Mouse (Mus musculus) liver, embryonic 15.5 days (tissue): ENCODE results near the gene Setdb2. TPM values are rescaled to one million over a fixed set of nuclear protein-coding genes. Genes with fewer than 3 reads are reported as not detected.
A peak's percentile ranks its signal among the peaks of the same experiment; 100 is the strongest.

Experiments used
- ATAC-seq: fragments of 200-750 bp; cut with Nextera tagmentation; 2 replicates; pipeline ENCODE4 v1.8.0; 2017; ENCODE audit warnings: moderate number of reproducible peaks, mild to moderate bottlenecking, moderate library complexity; ENCODE audit not compliant: insufficient read depth
- H3K27ac ChIP-seq: fragments of 300-500 bp; sonication (generic); replicated peaks from 2 replicates; pipeline ENCODE4 v1.5.1; 2015; ENCODE audit warnings: mild to moderate bottlenecking, inconsistent platforms
- H3K27me3 ChIP-seq: fragments of 300-500 bp; sonication (generic); 2 replicates; pipeline ENCODE4 v1.6.1; 2015; ENCODE audit warnings: mild to moderate bottlenecking, inconsistent platforms
- H3K36me3 ChIP-seq: fragments of 300-500 bp; sonication (generic); replicated peaks from 2 replicates; pipeline ENCODE4 v1.6.1; 2015; ENCODE audit warnings: moderate library complexity, mild to moderate bottlenecking, inconsistent platforms
- H3K4me1 ChIP-seq: fragments of 300-500 bp; sonication (generic); replicated peaks from 2 replicates; pipeline ENCODE4 v1.6.1; 2015; ENCODE audit warnings: inconsistent platforms
- H3K4me2 ChIP-seq: fragments of 300-500 bp; sonication (generic); 2 replicates; pipeline ENCODE4 v1.6.1; 2015; ENCODE audit warnings: moderate library complexity, mild to moderate bottlenecking, inconsistent platforms
- H3K4me3 ChIP-seq: fragments of 300-500 bp; sonication (generic); replicated peaks from 2 replicates; pipeline ENCODE4 v1.5.1; 2015; ENCODE audit warnings: mild to moderate bottlenecking, inconsistent platforms
- H3K9ac ChIP-seq: fragments of 300-500 bp; sonication (generic); 2 replicates; pipeline ENCODE4 v1.6.1; 2015; ENCODE audit warnings: moderate library complexity, mild to moderate bottlenecking, inconsistent platforms
- H3K9me3 ChIP-seq: fragments of 300-500 bp; sonication (generic); replicated peaks from 2 replicates; pipeline ENCODE4 v1.6.1; 2016; ENCODE audit warnings: inconsistent platforms
- WGBS: fragments of 180-500 bp; shearing (Covaris S2); methylation state at CpG from one replicate; pipeline ENCODE4 v1.1.7; 2015; ENCODE audit warnings: mixed read lengths; ENCODE audit not compliant: insufficient replicate concordance; 5-methylcytosine and 5-hydroxymethylcytosine counted together
- polyA plus RNA-seq: library from polyadenylated mRNA; unstranded; fragments of >200 nt; fragmentation: Nextera tagmentation; extraction: Ambion mirVana; gene quantifications from 2 replicates; pipeline ENCODE4 v1.2.1, GENCODE M21; 2015

Gene Setdb2
- 7.1 and 8.1 TPM in 2 replicates for polyA plus RNA-seq

DNA sequence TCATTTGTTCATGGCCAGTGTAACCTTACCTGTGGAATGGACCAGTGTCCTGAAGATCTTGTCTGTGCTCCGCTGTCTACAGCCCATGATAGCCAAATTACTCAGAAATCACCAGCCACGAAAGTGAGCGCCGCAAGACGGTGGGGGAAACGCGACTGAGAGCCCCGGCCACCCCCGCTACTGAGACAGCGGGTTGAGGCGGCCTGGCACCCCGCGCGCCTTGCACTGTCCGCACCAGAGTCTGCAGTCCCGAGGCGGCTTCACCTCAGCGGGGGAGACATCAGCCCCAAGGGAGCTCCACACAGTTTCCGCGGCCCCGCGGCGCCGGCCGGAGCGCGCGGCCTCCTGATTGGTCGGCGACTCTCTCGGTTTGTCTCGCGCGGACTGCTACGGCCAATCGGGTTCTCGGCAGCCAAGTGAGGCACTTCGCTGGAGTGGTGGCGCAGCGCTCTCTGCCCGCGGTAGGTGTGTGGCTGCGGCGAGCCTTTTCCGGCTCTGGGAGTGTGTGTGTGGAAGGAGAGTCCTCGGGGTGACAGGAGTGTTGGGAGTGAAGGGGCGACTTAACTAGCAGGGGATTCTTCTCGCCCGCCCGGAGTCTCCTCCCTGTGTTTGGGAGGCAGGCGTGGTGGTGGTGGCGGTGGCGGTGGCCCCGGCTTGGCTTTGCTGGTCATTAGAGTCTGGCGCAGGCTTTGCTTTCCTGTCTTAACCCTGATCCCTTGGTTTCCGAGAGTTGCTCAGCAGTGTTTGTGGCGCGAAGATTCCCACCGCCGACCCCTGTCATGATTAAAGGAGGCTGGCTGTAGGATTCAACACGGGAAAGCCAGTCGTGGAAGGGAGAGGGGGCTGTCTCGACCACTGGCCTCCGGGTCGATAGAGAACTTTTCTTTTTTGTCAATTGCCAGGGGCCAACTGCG, at the start of gene Setdb2, which contains the start of gene Cab39l:
Gene Setdb2, minus strand, starts transcription at position 327 of the 914 bp plus-strand sequence.
Gene Cab39l, plus strand, starts transcription at position 415 of the 914 bp plus-strand sequence.
- H3K36me3 ChIP-seq, result no peaks in the 10 kb centered on the region
- peak within 1 kb of the TSS; percentile 82 for H3K9ac ChIP-seq
- peak within 1 kb of the TSS; percentile 83 for H3K4me2 ChIP-seq
- H3K4me1 ChIP-seq, result peaks cover 19% of the 10 kb centered on the region
- peak; percentile 99 for ATAC-seq
- WGBS, result under 1% methylated on average over 64 of the region's 66 CpGs
- no peaks in the 10 kb centered on the region for H3K27me3 ChIP-seq
- no peaks in the 10 kb centered on the region for H3K9me3 ChIP-seq
- peak within 1 kb of the TSS; percentile 72 for H3K4me3 ChIP-seq
- H3K27ac ChIP-seq, result peak within 1 kb of the TSS; percentile 95

DNA sequence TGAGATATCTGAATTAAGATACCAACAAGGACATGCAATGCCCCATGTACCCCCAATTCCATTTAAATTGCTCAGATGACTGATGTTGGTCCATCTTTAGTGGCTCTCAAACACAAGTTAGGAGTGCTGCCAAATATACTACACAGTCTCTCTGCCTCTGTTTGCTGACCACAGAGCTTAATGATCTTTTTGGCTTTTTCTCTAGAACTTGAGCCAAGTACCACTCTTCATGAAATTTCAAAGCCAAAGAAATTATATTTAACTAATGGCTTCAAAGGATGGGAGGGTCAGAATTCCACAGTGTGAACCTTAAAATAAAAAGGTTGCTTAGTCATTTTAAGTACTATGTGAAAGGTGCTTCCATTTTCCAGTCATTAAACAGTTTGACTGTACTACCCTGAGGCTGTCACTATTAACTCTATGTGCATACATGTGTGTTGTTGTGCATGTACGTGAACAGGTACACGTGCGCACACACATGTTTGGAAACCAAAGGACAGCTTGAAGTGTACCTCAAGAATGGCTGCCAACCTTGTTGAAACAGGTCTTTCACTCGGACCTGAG, 44.6 kb upstream of the Setdb2 start:
- no peaks in the 10 kb centered on the region for H3K36me3 ChIP-seq
- H3K9me3 ChIP-seq, result no peaks in the 10 kb centered on the region
- no peak overlapping the region for H3K4me2 ChIP-seq
- no peak overlapping the region for H3K4me3 ChIP-seq
- H3K27me3 ChIP-seq, result no peaks in the 10 kb centered on the region
- no peaks in the 10 kb centered on the region for H3K4me1 ChIP-seq
- WGBS, result 70% methylated on average over 4 of the region's 4 CpGs
- no peak overlapping the region for H3K27ac ChIP-seq
- ATAC-seq, result no peak
- no peak overlapping the region for H3K9ac ChIP-seq

DNA sequence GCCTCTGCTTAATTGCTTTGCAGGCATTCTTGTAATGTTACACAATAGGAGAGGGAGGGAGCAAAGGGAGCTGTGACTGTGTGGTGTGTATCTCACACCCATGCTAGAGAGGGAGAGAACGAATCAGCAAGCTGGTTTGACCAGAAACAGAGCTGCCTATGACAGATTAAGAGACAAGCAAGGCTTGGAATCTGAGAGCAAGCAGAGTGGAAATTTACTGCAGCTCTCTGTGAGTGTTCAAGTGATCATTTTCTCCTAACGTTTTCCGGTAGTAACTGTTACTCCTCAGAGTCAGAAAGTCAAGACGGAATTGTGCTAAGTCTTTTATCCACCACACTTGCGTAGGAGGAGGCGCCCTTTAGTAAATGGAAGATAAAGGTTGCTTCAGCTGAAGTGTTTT, 38.0 kb upstream of the Setdb2 start:
- ATAC-seq, result no peak
- H3K4me3 ChIP-seq, result no peak overlapping the region
- H3K9ac ChIP-seq, result no peak overlapping the region
- no peaks in the 10 kb centered on the region for H3K9me3 ChIP-seq
- H3K36me3 ChIP-seq, result no peaks in the 10 kb centered on the region
- no peaks in the 10 kb centered on the region for H3K4me1 ChIP-seq
- no peak overlapping the region for H3K27ac ChIP-seq
- no peaks in the 10 kb centered on the region for H3K27me3 ChIP-seq
- no peak overlapping the region for H3K4me2 ChIP-seq
- WGBS, result 68% methylated on average over 6 of the region's 6 CpGs

DNA sequence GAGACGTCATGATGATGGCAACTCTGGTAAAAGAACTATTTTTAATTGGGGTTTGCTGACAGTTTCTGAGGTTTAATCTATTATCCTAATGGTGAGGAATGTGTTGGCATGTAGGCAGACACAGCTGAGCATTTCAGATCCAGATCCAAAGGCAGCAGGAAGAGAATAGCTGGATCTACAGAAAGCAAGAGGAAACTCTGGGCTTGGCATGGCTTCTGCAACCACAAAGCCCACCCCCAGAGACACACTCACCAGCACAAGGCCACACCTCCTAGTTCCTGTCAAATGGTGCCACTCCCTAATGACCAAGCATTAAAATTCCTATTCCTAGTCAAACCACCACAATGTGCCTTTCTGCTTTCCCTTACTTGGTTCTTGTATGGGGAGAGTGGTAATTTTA, 30.1 kb upstream of the Setdb2 start:
- WGBS, result 71% methylated on average over 1 of the region's 1 CpGs
- H3K9ac ChIP-seq, result no peak overlapping the region
- H3K4me2 ChIP-seq, result no peak overlapping the region
- no peaks in the 10 kb centered on the region for H3K36me3 ChIP-seq
- no peaks in the 10 kb centered on the region for H3K9me3 ChIP-seq
- 0 out of 2 replicates have a peak, but pooled peaks cover 3% of the 10 kb centered on the region for H3K4me1 ChIP-seq
- no peaks in the 10 kb centered on the region for H3K27me3 ChIP-seq
- no peak for ATAC-seq
- no peak overlapping the region for H3K4me3 ChIP-seq
- H3K27ac ChIP-seq, result no peak overlapping the region

DNA sequence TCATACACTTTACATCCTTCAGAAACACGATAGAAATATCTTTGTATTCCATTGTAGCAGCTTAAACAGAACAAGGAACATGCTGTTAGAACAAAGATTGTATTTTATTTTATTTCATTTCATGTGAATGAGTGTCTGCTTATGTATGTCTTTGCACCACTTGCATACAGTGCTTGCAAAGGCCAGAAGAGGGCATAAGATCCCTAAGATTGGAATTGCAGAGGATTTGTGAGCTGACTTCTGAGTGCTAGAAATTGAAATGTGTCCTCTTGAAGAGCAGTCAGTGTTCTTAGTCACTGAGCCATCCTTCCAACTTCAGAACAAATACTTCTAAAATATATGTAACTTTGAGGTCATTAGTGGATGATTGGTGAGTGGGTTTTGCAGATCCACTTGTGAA, 27.1 kb upstream of the Setdb2 start:
- Histone ChIP-seq H3K27ac (no peak overlapping the region), H3K9ac (no peak overlapping the region), H3K27me3 (no peaks in the 10 kb centered on the region), H3K4me1 (0 out of 2 replicates have a peak, but pooled peaks cover 3% of the 10 kb centered on the region), H3K4me3 (no peak overlapping the region), H3K9me3 (no peaks in the 10 kb centered on the region), H3K4me2 (no peak overlapping the region), H3K36me3 (no peaks in the 10 kb centered on the region)
- 50% methylated on average over 1 of the region's 1 CpGs for WGBS
- no peak for ATAC-seq

DNA sequence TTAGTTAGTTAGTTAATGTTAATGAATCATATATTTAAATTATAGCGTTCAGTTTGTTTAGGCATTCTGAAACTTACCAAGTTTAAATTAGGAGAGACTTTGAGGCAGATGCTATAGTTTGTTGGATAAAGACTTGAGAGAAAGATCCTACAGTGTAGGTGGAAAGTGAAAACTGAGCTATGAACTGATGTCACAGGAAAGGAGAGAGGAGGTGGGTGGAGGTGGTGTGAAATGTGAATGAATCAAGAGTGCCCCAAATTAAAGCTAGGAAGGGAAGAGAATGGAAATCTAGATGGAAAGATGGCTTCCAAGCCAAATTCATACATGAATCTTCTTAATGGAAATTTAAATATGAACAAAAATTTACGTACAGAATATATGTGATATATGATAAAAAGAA, 25.8 kb upstream of the Setdb2 start:
- Histone ChIP-seq H3K4me1 (0 out of 2 replicates have a peak, but pooled peaks cover 3% of the 10 kb centered on the region), H3K27me3 (no peaks in the 10 kb centered on the region), H3K27ac (no peak overlapping the region), H3K4me2 (no peak overlapping the region), H3K36me3 (peaks cover 7% of the 10 kb centered on the region), H3K9ac (no peak overlapping the region), H3K4me3 (no peak overlapping the region), H3K9me3 (no peaks in the 10 kb centered on the region)
- no peak for ATAC-seq
- 74% methylated on average over 2 of the region's 2 CpGs for WGBS

DNA sequence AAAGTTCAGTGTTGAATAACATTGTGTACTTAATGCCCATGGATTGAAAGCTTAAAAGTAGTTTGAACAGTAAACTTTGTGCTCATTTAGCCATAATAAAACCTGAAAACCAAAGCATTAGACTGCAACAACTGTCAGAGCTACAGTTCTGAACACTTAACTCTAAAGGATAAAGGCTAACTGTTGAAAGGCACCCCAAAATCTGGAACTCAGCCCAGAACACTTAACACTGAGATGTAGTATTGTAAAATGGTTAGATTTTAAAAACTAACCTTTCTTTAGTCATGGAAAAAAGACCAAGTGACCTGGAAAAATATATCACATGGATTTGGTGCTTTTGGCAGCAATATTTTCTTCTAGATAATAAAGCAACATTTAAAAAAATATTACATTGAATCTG, 7.3 kb upstream of the Setdb2 start:
- no peak for ATAC-seq
- no peak overlapping the region for H3K27ac ChIP-seq
- no peak overlapping the region for H3K4me3 ChIP-seq
- H3K9me3 ChIP-seq, result no peaks in the 10 kb centered on the region
- no peaks in the 10 kb centered on the region for H3K36me3 ChIP-seq
- no peak overlapping the region for H3K9ac ChIP-seq
- H3K27me3 ChIP-seq, result no peaks in the 10 kb centered on the region
- H3K4me2 ChIP-seq, result no peak overlapping the region
- H3K4me1 ChIP-seq, result peaks cover 4% of the 10 kb centered on the region; the same call in 1 of the 2 replicates

DNA sequence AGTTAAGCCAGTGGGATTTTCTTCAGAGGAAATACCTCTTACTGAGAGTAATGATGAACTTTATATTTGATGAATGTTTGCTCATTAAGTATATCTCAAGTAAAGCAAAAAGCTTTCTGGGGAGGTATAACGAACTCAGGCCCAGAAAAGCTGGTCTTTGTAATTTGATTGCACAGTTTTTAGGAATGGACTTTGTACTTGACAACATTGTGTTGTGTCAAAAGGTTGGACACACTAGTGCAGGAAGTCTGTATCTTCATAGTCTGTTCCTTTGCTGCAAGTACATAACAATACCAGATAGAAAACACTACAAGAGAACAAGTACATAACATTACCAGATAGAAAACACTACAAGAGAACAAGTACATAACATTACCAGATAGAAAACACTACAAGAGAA, 4.7 kb upstream of the Setdb2 start:
- Histone ChIP-seq H3K27ac (no peak overlapping the region), H3K4me2 (no peak overlapping the region), H3K9me3 (no peaks in the 10 kb centered on the region), H3K4me1 (peaks cover 7% of the 10 kb centered on the region), H3K36me3 (no peaks in the 10 kb centered on the region), H3K9ac (no peak overlapping the region), H3K4me3 (no peak overlapping the region), H3K27me3 (no peaks in the 10 kb centered on the region)
- WGBS, result 65% methylated on average over 1 of the region's 1 CpGs
- ATAC-seq, result no peak

DNA sequence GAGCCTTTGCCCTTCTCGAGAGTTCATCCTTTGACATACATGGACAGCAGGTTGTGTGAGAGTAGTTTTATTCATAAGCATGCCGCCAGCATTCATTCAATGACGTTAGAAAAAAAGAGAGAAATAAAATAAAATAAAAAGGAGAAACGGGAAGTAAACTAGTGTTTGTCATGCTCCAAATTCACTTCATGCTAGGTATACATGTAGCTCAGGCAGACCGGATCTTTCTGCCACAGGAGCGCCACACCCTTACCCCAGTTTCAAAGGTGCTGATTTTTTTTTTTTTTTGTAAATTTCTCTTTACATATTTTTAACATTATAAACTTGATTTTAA, 755 bp upstream of the Setdb2 start:
- peak overlapping the region; percentile 82 for H3K9ac ChIP-seq
- 6% methylated on average over 6 of the region's 6 CpGs for WGBS
- H3K4me3 ChIP-seq, result peak overlapping the region; percentile 72
- H3K27me3 ChIP-seq, result no peaks in the 10 kb centered on the region
- no peak for ATAC-seq
- H3K9me3 ChIP-seq, result no peaks in the 10 kb centered on the region
- H3K27ac ChIP-seq, result peak overlapping the region; percentile 95
- peaks cover 19% of the 10 kb centered on the region for H3K4me1 ChIP-seq
- peak overlapping the region; percentile 83 for H3K4me2 ChIP-seq
- H3K36me3 ChIP-seq, result no peaks in the 10 kb centered on the region

DNA sequence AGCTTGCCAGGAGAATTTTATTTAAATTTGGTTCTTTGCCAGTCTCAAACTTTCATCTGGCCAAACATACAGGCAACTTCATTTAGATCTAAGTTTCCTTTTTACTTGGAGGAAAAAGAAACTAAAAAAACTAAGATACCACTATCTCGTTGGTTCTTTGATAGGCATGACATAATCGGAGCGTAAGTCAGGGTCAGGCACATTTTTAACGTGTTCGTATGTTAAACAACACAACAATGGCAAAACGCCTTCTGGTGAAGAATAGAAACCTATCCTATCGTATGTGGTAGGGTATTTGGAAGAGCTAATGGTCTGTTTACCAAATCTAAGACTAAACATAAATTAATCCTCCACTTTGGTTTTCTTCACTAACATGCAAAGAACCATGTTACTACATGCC, 645 bp downstream of the Setdb2 start:
- WGBS, result 4% methylated on average over 7 of the region's 7 CpGs
- Histone ChIP-seq H3K36me3 (no peaks in the 10 kb centered on the region), H3K4me3 (peak overlapping the region; percentile 72), H3K9me3 (no peaks in the 10 kb centered on the region), H3K4me2 (peak overlapping the region; percentile 83), H3K9ac (peak overlapping the region; percentile 82), H3K27ac (peak overlapping the region; percentile 95), H3K27me3 (no peaks in the 10 kb centered on the region), H3K4me1 (peaks cover 19% of the 10 kb centered on the region)
- ATAC-seq, result no peak

DNA sequence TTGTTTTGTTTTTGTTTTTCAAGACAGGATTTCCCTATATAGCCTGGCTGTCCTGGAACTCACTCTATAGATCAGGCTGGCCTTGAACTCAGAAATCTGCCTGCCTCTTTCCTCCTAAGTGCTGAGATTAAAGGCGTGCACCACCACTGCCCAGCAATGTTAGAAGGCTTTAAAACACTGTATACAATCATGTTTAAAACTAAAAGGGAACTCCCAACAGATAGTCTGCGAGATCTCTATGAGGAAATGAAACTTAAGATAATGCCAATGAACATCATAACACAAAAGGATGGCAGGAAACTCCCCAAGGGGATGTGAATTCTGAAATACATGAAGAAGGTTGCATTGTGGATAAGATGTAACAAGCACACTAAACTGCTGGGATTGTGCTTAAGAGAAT, 2.2 kb downstream of the Setdb2 start:
- Histone ChIP-seq H3K36me3 (0 out of 2 replicates have a peak, but pooled peaks cover 2% of the 10 kb centered on the region), H3K9ac (no peak overlapping the region), H3K9me3 (no peaks in the 10 kb centered on the region), H3K27ac (no peak overlapping the region), H3K4me2 (no peak overlapping the region), H3K4me1 (peaks cover 23% of the 10 kb centered on the region), H3K27me3 (no peaks in the 10 kb centered on the region), H3K4me3 (no peak overlapping the region)
- WGBS, result 57% methylated on average over 2 of the region's 2 CpGs
- ATAC-seq, result no peak
